Mouse (Mus musculus) megakaryocyte progenitor cell, adult 5-6 weeks (primary cell): Measurements from ENCODE around the gene Slc27a3. TPM values are rescaled to one million over a fixed set of nuclear protein-coding genes. Genes with fewer than 3 reads are reported as not detected.
A peak's percentile ranks its signal among the peaks of the same experiment; 100 is the strongest.

Experiments used
- ATAC-seq: replicated peaks from 2 replicates; pipeline ENCODE4 v1.8.0; 2016; ENCODE audit warnings: mild to moderate bottlenecking, moderate TSS enrichment, inconsistent platforms; ENCODE audit not compliant: poor library complexity
- total RNA-seq, 2 experiments: library from RNA; stranded (forward) in 1 of 2; stranded (reverse) in 1 of 2; fragments of 157-497, 149-512 nt in 1 of 2; fragments of 200-1000 nt in 1 of 2; gene quantifications; 2 replicates each; pipeline versions ENCODE4 v1.2.3 to v1.2.4; 2015 to 2017

The Slc27a3 gene
- total RNA-seq, 2 experiments from 2014 or later: 0.32 to 0.83 TPM

GRCm38 (mm10) chr3:90391941-90392340 is 2.2 kb upstream of the Slc27a3 start:
- no peak for ATAC-seq

DNA sequence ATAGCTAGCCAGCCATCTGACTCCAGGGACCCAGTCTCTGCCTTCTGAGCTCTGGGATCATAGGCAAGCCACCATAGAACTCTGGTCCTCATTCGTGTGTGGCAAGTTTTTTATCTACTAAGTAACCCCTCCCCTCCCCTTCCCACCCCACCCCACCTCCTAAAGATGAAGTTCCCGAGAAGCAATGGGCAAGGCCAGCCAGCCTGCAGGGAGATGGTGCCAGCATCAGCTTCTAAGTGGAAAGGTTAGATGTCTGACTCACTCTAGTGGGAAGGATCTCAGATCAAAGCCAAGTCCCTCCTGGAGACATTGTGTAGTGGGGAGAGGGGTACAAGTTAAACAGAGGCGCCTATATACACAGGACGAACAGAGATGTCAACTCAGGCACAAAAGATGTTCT is 1.3 kb upstream of the Slc27a3 start:
- ATAC-seq: no peak

DNA sequence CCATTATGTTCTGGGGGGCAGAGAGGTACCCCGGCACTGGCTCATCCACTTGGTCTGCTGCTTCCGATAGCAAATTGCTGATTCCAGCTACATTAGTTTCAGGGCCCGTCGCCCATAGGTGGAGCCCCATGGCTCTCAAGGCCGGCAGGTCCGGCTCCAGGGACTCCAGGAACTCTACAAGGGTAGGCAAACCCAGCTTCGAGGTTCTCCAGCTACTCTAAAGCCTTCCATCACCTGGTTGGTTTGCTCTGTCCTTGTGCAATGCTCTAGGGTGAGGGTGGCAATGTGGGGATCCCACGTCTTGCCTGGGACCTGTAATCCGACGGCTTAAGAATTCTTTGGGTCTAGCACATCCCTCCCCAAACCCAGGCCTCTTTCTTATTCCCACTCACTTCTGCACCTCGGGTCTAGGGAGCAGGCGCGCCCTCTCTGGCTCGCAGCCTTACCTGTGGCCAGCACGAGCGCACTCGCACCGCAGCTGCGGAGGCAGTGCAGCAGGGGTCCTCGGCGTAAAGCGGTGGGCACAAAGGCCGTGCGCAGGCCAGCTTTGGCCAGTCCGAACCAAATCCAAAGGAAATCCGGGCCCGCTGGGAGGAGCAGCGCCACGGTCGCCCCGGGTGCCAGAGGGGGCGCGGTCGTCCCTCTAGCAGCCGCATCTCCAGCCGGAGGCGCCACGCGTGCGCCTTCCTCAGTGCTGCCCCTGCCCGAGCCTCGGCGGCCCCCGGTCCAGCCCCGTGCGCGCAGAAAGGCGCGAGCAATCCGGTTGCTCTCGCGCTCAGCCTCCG is 820 bp downstream of the Slc27a3 start:
- peak; percentile 18 for ATAC-seq

DNA sequence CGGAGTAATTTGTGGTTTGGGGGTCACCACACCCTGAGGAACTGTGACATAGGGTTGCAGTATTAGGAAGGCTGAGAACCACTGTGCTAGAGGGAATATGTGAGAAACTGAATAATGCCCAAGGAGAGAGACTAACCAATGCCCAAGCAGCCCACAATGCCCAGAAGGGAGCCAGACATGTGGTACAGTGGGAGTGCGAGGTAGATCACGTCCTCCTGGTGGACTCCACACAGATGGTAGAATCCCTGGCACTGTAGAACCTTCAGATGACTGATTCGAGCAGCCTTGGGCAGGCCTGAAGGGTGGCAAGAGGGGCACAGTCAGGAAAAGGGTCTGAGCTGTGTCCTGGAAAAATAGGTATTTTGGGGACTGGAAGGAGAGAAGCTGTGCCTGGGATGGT is 1.5 kb downstream of the Slc27a3 start:
- ATAC-seq: peak; percentile 12; the same call in 1 of the 2 replicates

- ATAC-seq: peak; percentile 10; the same call in 1 of the 2 replicates
Observed at GRCm38 (mm10) chr3:90387483-90387882, 2.3 kb downstream of the Slc27a3 start.

- ATAC-seq: no peak
Observed at GRCm38 (mm10) chr3:90386817-90387216, 2.9 kb downstream of the Slc27a3 start.

- no peak for ATAC-seq
Observed at GRCm38 (mm10) chr3:90384851-90385375, 4.8 kb downstream of the Slc27a3 start.

DNA sequence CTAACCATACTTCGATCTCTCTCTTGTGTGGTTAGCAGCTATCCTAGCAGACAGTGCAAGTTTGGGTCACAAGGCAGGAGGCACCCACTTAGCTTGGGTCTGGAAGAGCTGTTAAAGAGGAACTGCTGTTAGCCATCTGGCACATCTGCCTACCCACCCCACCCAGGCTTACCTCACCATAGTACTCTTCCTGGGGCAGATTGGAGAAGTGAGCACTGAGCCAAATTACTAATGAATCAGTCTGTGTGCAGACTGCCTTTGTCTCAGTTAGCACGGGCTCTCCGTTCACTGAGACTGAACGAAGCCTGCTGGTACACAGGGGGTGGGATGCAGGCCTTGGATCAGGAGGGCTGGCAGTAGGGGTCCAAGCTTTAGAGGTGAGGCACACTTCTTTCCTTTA is 6.0 kb downstream of the Slc27a3 start:
- peak; percentile 95 for ATAC-seq

- no peak for ATAC-seq
Observed at GRCm38 (mm10) chr3:90381727-90382126, 8.0 kb downstream of the Slc27a3 start.

DNA sequence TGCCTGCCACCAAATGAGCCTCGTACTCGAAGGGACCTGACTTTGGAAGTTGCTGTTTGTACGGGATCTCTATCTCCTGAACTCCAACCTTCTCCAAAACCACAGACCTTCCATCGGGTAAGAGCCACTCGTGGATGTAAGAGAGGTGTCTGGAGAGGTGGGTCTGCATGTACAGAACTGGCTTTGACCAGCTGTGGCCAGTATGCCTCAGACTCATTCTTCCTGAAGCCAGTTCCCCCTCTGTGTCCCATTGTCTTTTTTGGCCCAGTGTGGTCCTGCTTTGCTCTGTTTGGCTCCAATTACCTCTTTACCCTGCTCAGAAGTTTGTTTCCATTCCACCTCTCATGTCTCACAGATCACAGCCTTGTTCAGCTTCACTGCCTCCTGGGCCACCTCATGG is 11.2 kb downstream of the Slc27a3 start:
- ATAC-seq: no peak

- ATAC-seq: no peak
Observed at GRCm38 (mm10) chr3:90376247-90376585, 13.5 kb downstream of the Slc27a3 start.

GRCm38 (mm10) chr3:90375562-90376246 is 14.0 kb downstream of the Slc27a3 start:
- no peak for ATAC-seq

GRCm38 (mm10) chr3:90374368-90374767 is 15.4 kb downstream of the Slc27a3 start:
- no peak for ATAC-seq

GRCm38 (mm10) chr3:90373432-90374028 is 16.2 kb downstream of the Slc27a3 start:
- ATAC-seq: peak; percentile 95

DNA sequence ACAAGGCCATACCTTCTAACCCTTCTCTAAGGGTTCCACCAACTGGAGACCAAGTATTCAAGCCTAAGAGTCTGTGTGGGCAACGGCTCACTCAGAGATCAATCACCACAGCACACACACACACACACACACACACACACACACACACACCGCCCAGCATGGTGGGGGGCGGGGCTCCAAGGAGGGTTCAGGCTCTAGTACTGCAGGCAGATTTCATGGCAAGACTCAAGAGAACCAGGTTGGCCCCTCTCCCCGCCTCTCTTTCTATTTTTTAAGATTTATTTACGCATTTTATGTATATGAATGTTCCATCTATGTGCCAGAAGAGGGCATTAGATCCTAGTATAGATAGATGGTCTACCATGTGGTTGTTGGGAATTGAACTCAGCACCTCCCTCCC is 16.9 kb downstream of the Slc27a3 start:
- no peak for ATAC-seq

- ATAC-seq: no peak
Observed at GRCm38 (mm10) chr3:90371857-90372256, 17.9 kb downstream of the Slc27a3 start.

- ATAC-seq: no peak
Observed at GRCm38 (mm10) chr3:90369041-90369440, 20.7 kb downstream of the Slc27a3 start.

DNA sequence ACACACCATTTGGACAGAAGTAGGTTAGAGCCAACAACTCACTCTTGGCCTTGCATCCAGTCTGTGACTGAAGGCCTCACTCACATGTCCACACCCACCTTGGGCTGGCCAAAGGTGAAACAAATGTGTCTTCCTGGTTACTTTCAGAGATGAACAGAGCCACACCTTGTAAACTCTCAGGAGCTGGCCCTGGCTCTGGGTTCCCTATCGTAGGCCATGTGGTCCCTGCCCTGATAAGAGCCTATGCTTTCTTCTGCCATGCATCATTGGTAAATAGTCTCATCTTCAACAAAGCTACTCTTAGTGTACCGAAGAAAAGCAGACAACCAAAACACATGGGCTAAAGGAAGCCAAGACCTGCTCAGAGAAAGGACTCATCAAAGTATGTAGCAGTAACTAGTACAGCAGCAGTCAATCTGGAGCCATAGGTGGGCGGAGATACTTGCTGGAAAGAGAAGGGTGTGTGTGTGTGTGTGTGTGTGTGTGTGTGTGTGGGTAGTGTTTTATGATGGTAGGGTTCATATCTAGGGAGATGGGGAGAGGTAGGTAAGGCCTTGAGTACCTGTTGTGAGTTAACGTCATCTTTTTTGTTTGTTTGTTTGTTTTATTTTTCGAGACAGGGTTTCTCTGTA is 22.6 kb downstream of the Slc27a3 start:
- peak; percentile 57 for ATAC-seq

- no peak; the same call in 1 of the 2 replicates for ATAC-seq
Observed at GRCm38 (mm10) chr3:90362346-90362745, 27.4 kb downstream of the Slc27a3 start.

DNA sequence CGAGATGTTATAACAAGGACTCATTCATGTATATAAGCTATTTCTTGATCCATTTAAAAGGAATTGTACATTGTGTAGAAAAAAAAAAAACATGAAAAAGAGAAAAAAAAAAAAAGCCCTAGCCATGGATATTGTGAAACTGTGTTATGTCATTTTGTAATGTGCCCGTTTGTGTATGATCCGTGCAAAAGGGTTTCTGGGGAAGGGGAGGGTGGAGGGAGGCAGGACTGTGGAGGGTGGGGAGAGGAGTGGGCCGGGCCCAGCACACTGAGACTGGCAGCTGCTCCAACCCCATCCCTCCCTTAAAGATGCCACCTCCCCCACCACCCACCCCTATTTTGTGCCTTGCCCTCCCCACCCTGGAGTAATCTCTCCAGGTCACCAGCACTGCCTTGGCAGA is 28.3 kb downstream of the Slc27a3 start:
- peak; percentile 73 for ATAC-seq

GRCm38 (mm10) chr3:90359230-90359629 is 30.5 kb downstream of the Slc27a3 start:
- ATAC-seq: peak; percentile 65
